Mouse (Mus musculus): Measurements from ENCODE around the gene Nova2. TPM values are rescaled to one million over a fixed set of nuclear protein-coding genes. Genes with fewer than 3 reads are reported as not detected.
A peak's percentile ranks its signal among the peaks of the same experiment; 100 is the strongest.

The Nova2 gene
- polyA plus RNA-seq, 1 experiment, result 0.06 TPM

DNA sequence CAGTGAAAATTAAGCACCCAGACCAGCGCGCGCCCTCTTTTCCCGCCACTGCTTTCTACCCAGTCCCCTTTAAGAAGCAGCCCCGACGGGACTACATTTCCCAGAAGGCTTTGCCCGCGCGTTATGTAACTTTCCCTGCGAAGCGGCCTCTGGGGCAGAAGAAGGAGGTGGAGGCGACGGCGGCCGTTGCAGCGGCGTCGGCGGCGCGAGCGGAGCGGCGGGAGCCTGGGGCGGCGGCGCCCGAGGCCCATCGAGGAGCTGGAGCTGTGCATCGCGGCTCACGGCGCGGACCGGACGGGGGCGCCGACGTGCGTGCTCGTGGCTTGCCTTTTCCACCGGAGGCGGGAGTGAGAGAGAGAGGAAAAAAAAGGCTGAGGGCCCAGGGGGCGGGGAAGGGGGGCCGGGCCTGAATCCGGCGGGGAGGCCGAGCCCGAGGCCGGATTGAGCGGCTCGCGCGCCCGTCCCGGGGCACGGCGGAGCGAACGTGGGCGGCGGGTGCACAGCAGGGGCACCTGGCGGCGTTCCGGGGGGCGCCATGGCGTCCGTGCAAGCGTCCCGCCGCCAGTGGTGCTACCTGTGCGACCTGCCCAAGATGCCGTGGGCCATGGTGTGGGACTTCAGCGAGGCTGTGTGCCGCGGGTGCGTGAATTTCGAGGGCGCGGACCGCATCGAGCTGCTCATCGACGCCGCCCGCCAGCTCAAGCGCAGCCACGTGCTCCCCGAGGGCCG, 78.4 kb downstream of the Nova2 start, which contains the start of gene Irf2bp1:
Gene Irf2bp1, plus strand, starts transcription at position 143 of the 729 bp plus-strand sequence.
- Histone ChIP-seq H3ac (ENCODE audit: control insufficient read depth, insufficient read length) (peak within 1 kb of the TSS; percentile 76), H3K36me3 (ENCODE audit: control insufficient read depth, insufficient read depth) (no peaks in the 10 kb centered on the region), H3K27me3 (ENCODE audit: control insufficient read depth, insufficient read depth, insufficient read length) (no peaks in the 10 kb centered on the region), H3K4me3 (peak within 1 kb of the TSS; percentile 37), H3K79me2 (ENCODE audit: control insufficient read depth, insufficient read depth) (peaks cover 17% of the 10 kb centered on the region), H3K4me2 (ENCODE audit: low read depth) (peak within 1 kb of the TSS; percentile 91)
- no peak for TF ChIP-seq REST (IDR thresholded peaks at IDR 0.05; ENCODE audit: insufficient read depth, insufficient read length)
- 0 out of 2 replicates have a peak, but pooled peaks have one; percentile 23 for TF ChIP-seq CEBPB (IDR thresholded peaks at IDR 0.05; ENCODE audit: insufficient read depth, poor library complexity, severe bottlenecking)
- TF ChIP-seq E2F4 (IDR thresholded peaks at IDR 0.05; ENCODE audit: insufficient read depth), result peak; percentile 73
- TF ChIP-seq POLR2A (IDR thresholded peaks at IDR 0.05; ENCODE audit: insufficient read length, low read depth), result peak; percentile 85
- peak; percentile 90 for TF ChIP-seq POLR2AphosphoS2 (IDR thresholded peaks at IDR 0.05; ENCODE audit: insufficient read length, low read depth)
- TF ChIP-seq MYOD1 (IDR thresholded peaks at IDR 0.05; ENCODE audit: control insufficient read depth in 1 of 3, insufficient read length in 2 of 3, low read depth in 2 of 3), result no peak
- TF ChIP-seq SRF (IDR thresholded peaks at IDR 0.05; ENCODE audit: control insufficient read depth, insufficient read length, low read depth), result no peak
- TF ChIP-seq TCF12 (IDR thresholded peaks at IDR 0.05; ENCODE audit: insufficient read depth, poor library complexity, severe bottlenecking), result no peak
- no peak for TF ChIP-seq MYOG (IDR thresholded peaks at IDR 0.05; ENCODE audit: control insufficient read depth in 1 of 3, insufficient read depth in 1 of 3, insufficient read length in 2 of 3, low read depth in 2 of 3)
- TF ChIP-seq USF1 (IDR thresholded peaks at IDR 0.05; ENCODE audit: low read depth), result no peak
- no peak for TF ChIP-seq MAX (IDR thresholded peaks at IDR 0.05; ENCODE audit: low read depth)

DNA sequence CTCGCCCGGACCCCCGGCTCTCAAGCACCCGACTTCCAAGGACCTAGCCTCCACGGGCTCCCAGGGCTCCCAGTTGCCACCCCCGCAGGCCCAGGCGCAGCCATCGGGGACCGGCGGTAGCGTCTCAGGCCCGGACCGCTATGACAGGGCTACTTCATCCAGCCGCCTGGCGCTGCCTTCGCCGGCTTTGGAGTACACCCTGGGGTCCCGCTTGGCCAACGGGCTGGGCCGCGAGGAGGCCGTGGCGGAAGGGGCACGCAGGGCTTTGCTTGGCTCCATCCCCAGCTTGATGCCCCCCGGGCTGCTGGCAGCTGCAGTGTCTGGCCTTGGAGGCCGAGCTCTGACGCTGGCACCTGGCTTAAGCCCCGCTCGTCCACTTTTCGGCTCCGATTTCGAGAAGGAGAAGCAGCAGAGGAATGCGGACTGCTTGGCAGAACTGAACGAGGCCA, 79.0 kb downstream of the Nova2 start:
- Histone ChIP-seq H3K4me3 (peak overlapping the region; percentile 37), H3K27me3 (ENCODE audit: control insufficient read depth, insufficient read depth, insufficient read length) (no peaks in the 10 kb centered on the region), H3K79me2 (ENCODE audit: control insufficient read depth, insufficient read depth) (peaks cover 17% of the 10 kb centered on the region), H3K4me2 (ENCODE audit: low read depth) (peak overlapping the region; percentile 76), H3ac (ENCODE audit: control insufficient read depth, insufficient read length) (peak overlapping the region; percentile 76), H3K36me3 (ENCODE audit: control insufficient read depth, insufficient read depth) (no peaks in the 10 kb centered on the region)
- no peak for TF ChIP-seq E2F4 (IDR thresholded peaks at IDR 0.05; ENCODE audit: insufficient read depth)
- TF ChIP-seq CEBPB (IDR thresholded peaks at IDR 0.05; ENCODE audit: insufficient read depth, poor library complexity, severe bottlenecking), result no peak
- TF ChIP-seq TCF12 (IDR thresholded peaks at IDR 0.05; ENCODE audit: insufficient read depth, poor library complexity, severe bottlenecking), result no peak
- peak in 2 of 3 experiments; percentile 10 to 57 for TF ChIP-seq MYOG (IDR thresholded peaks at IDR 0.05; ENCODE audit: control insufficient read depth in 1 of 3, insufficient read depth in 1 of 3, insufficient read length in 2 of 3, low read depth in 2 of 3)
- no peak for TF ChIP-seq USF1 (IDR thresholded peaks at IDR 0.05; ENCODE audit: low read depth)
- TF ChIP-seq POLR2AphosphoS2 (IDR thresholded peaks at IDR 0.05; ENCODE audit: insufficient read length, low read depth), result no peak
- TF ChIP-seq MYOD1 (IDR thresholded peaks at IDR 0.05; ENCODE audit: control insufficient read depth in 1 of 3, insufficient read length in 2 of 3, low read depth in 2 of 3), result peak in 2 of 3 experiments; percentile 14 to 39
- TF ChIP-seq MAX (IDR thresholded peaks at IDR 0.05; ENCODE audit: low read depth), result no peak

DNA sequence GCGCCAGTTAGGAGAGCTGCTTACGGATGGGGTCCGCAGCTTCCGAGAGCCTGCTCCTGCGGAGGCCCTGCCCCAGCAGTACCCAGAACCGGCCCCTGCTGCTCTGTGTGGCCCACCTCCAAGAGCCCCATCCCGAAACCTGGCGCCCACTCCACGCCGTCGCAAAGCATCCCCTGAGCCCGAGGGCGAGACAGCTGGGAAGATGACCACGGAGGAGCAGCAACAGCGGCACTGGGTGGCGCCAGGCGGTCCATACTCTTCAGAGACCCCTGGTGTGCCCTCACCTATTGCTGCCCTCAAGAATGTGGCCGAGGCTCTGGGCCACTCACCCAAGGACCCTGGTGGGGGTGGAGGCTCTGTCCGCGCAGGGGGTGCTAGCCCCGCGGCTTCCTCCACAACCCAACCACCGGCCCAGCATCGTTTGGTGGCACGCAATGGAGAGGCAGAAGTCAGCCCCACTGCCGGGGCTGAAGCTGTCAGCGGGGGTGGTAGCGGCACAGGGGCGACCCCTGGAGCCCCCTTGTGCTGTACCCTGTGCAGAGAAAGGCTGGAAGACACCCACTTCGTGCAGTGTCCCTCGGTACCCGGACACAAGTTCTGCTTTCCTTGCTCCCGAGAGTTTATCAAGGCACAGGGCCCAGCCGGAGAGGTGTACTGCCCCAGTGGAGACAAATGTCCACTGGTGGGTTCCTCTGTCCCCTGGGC, 79.9 kb downstream of the Nova2 start:
- TF ChIP-seq E2F4 (IDR thresholded peaks at IDR 0.05; ENCODE audit: insufficient read depth) (no peak), SRF (IDR thresholded peaks at IDR 0.05; ENCODE audit: control insufficient read depth, insufficient read length, low read depth) (no peak), USF1 (IDR thresholded peaks at IDR 0.05; ENCODE audit: low read depth) (no peak), POLR2A (IDR thresholded peaks at IDR 0.05; ENCODE audit: insufficient read length, low read depth) (no peak), MAX (IDR thresholded peaks at IDR 0.05; ENCODE audit: low read depth) (no peak), REST (IDR thresholded peaks at IDR 0.05; ENCODE audit: insufficient read depth, insufficient read length) (no peak), MYOG (IDR thresholded peaks at IDR 0.05; ENCODE audit: control insufficient read depth in 1 of 3, insufficient read depth in 1 of 3, insufficient read length in 2 of 3, low read depth in 2 of 3) (no peak), TCF3 (IDR thresholded peaks at IDR 0.05; ENCODE audit: insufficient read length, low read depth) (no peak), MYOD1 (IDR thresholded peaks at IDR 0.05; ENCODE audit: control insufficient read depth in 1 of 3, insufficient read length in 2 of 3, low read depth in 2 of 3) (no peak), TCF12 (IDR thresholded peaks at IDR 0.05; ENCODE audit: insufficient read depth, poor library complexity, severe bottlenecking) (no peak), CEBPB (IDR thresholded peaks at IDR 0.05; ENCODE audit: insufficient read depth, poor library complexity, severe bottlenecking) (no peak), POLR2AphosphoS2 (IDR thresholded peaks at IDR 0.05; ENCODE audit: insufficient read length, low read depth) (no peak)
- no peaks in the 10 kb centered on the region for H3K36me3 ChIP-seq (ENCODE audit: control insufficient read depth, insufficient read depth)
- peak overlapping the region; percentile 76 for H3K4me2 ChIP-seq (ENCODE audit: low read depth)
- peak overlapping the region; percentile 37 for H3K4me3 ChIP-seq
- H3K27me3 ChIP-seq (ENCODE audit: control insufficient read depth, insufficient read depth, insufficient read length), result no peaks in the 10 kb centered on the region
- peaks cover 17% of the 10 kb centered on the region for H3K79me2 ChIP-seq (ENCODE audit: control insufficient read depth, insufficient read depth)
- peak overlapping the region; percentile 76 for H3ac ChIP-seq (ENCODE audit: control insufficient read depth, insufficient read length)

DNA sequence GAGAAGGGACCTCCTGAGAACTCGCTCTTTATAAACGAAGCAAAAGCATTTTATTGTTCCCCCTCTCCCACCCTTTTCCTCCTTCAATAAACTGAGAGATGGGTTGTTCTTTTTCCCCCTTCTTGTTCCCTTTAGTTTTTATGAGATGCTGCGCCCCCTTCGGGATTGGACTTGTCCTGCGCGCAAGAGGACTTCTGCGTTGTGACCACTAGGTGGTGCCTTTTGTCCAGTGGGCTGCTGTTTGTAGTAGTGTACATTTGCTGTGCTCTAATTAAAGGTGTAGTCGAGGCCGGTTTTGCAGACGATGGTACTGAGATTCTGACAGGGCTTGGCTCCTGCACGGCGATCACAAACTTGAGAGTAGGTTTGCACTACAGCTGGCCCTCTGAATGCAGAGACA, 80.8 kb downstream of the Nova2 start:
- Histone ChIP-seq H3K4me3 (no peak overlapping the region), H3ac (ENCODE audit: control insufficient read depth, insufficient read length) (no peak overlapping the region), H3K36me3 (ENCODE audit: control insufficient read depth, insufficient read depth) (no peaks in the 10 kb centered on the region), H3K27me3 (ENCODE audit: control insufficient read depth, insufficient read depth, insufficient read length) (no peaks in the 10 kb centered on the region), H3K4me2 (ENCODE audit: low read depth) (peak overlapping the region; percentile 39), H3K79me2 (ENCODE audit: control insufficient read depth, insufficient read depth) (peaks cover 17% of the 10 kb centered on the region)
- TF ChIP-seq POLR2A (IDR thresholded peaks at IDR 0.05; ENCODE audit: insufficient read length, low read depth) (no peak), USF1 (IDR thresholded peaks at IDR 0.05; ENCODE audit: low read depth) (no peak), MAX (IDR thresholded peaks at IDR 0.05; ENCODE audit: low read depth) (no peak), E2F4 (IDR thresholded peaks at IDR 0.05; ENCODE audit: insufficient read depth) (no peak), CEBPB (IDR thresholded peaks at IDR 0.05; ENCODE audit: insufficient read depth, poor library complexity, severe bottlenecking) (no peak), POLR2AphosphoS2 (IDR thresholded peaks at IDR 0.05; ENCODE audit: insufficient read length, low read depth) (no peak), MYOD1 (IDR thresholded peaks at IDR 0.05; ENCODE audit: control insufficient read depth in 1 of 3, insufficient read length in 2 of 3, low read depth in 2 of 3) (no peak), TCF12 (IDR thresholded peaks at IDR 0.05; ENCODE audit: insufficient read depth, poor library complexity, severe bottlenecking) (no peak), SRF (IDR thresholded peaks at IDR 0.05; ENCODE audit: control insufficient read depth, insufficient read length, low read depth) (no peak), MYOG (IDR thresholded peaks at IDR 0.05; ENCODE audit: control insufficient read depth in 1 of 3, insufficient read depth in 1 of 3, insufficient read length in 2 of 3, low read depth in 2 of 3) (no peak), REST (IDR thresholded peaks at IDR 0.05; ENCODE audit: insufficient read depth, insufficient read length) (no peak), TCF3 (IDR thresholded peaks at IDR 0.05; ENCODE audit: insufficient read length, low read depth) (no peak)
